Mouse (Mus musculus): ENCODE data around the gene Alg9.

DNA sequence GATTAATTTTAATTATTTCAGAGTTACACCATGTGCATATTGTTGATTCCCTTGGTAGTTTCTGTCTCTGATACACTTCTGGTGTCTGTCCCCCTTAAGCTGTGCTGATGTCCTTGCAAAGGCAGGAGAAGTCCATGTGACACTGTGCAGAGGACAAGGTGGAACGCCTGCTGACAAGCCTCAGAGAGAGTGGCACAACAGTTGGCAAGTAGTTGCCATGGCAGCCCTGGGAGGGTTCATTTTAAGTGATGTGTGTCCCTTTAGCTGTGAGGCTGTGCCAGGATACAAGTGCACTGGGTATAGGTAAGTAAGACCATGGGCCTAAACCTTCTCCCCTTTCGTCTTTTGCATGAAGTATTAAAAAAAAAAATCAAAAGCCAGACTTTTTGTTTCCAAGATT, 4.8 kb upstream of the Alg9 start:
- TF ChIP-seq CTCF (IDR thresholded peaks at IDR 0.05; ENCODE audit: control insufficient read depth, insufficient read depth, insufficient read length) (no peak), CEBPB (IDR thresholded peaks at IDR 0.05; ENCODE audit: low read depth) (no peak), USF1 (IDR thresholded peaks at IDR 0.05; ENCODE audit: low read depth) (no peak), MAX (IDR thresholded peaks at IDR 0.05) (no peak), MYOG (IDR thresholded peaks at IDR 0.05; ENCODE audit: control insufficient read depth, extremely low read depth, insufficient read length) (no peak), MYOD1 (IDR thresholded peaks at IDR 0.05; ENCODE audit: control insufficient read depth, insufficient read length, low read depth) (no peak)

Measured in C2C12 (cell line).